Mouse (Mus musculus) MEL (cell line): ENCODE measurements around the gene Zic5. TPM values are rescaled to one million over a fixed set of nuclear protein-coding genes. Genes with fewer than 3 reads are reported as not detected.

Experiments
- DNase-seq: peaks from one replicate; pipeline ENCODE4 v3.0.0; 2011; ENCODE audit warnings: low read depth, low spot score
- H3K27ac ChIP-seq: 2 replicates; pipeline ENCODE4 v1.5.1; 2012; ENCODE audit warnings: low read depth, mild to moderate bottlenecking, control low read depth, low read length, moderate library complexity; ENCODE audit not compliant: control insufficient read depth
- H3K27me3 ChIP-seq, 2 experiments: fragments of 150-350 bp in 1 of 2; sonication (generic) in 1 of 2; 2 replicates each; pipeline ENCODE4 v1.6.1; 2012; ENCODE audit warnings: low read length in 2 of 2, mild to moderate bottlenecking in 2 of 2, improper control_type of control experiment in 1 of 2, moderate library complexity in 1 of 2; ENCODE audit not compliant: insufficient read depth in 2 of 2, control insufficient read depth in 1 of 2
- H3K36me3 ChIP-seq, 2 experiments: 2 replicates each; pipeline ENCODE4 v1.6.1; 2012 to 2014; ENCODE audit warnings: low read length in 2 of 2, improper control_type of control experiment in 1 of 2, inconsistent platforms in 1 of 2, mild to moderate bottlenecking in 1 of 2; ENCODE audit not compliant: insufficient read depth in 2 of 2, control insufficient read depth in 1 of 2
- H3K4me1 ChIP-seq, 2 experiments: fragments of 150-350 bp in 1 of 2; sonication (generic) in 1 of 2; 2 replicates each; pipeline ENCODE4 v1.6.1; 2012; ENCODE audit warnings: low read length in 2 of 2, improper control_type of control experiment in 1 of 2, mild to moderate bottlenecking in 1 of 2; ENCODE audit not compliant: insufficient read depth in 2 of 2, control insufficient read depth in 1 of 2
- H3K4me3 ChIP-seq, 2 experiments: fragments of 150-350 bp in 1 of 2; sonication (generic) in 1 of 2; 2 replicates each; pipeline ENCODE4 v1.5.1; 2012; ENCODE audit warnings: low read depth in 2 of 2, low read length in 2 of 2, mild to moderate bottlenecking in 2 of 2, moderate library complexity in 2 of 2, control low read depth in 1 of 2, improper control_type of control experiment in 1 of 2; ENCODE audit not compliant: control insufficient read depth in 1 of 2, insufficient read depth in 1 of 2
- H3K79me2 ChIP-seq: 2 replicates; pipeline ENCODE4 v1.6.1; 2012; ENCODE audit warnings: mild to moderate bottlenecking, low read length, moderate library complexity; ENCODE audit not compliant: control insufficient read depth, poor library complexity, insufficient read depth
- H3K9ac ChIP-seq: 2 replicates; pipeline ENCODE4 v1.6.1; 2012; ENCODE audit warnings: low read depth, mild to moderate bottlenecking, control low read depth, low read length, moderate library complexity; ENCODE audit not compliant: control insufficient read depth, poor library complexity, severe bottlenecking
- H3K9me3 ChIP-seq: fragments of 150-350 bp; sonication (generic); replicated peaks from 2 replicates; pipeline ENCODE4 v1.6.1; 2012; ENCODE audit warnings: mild to moderate bottlenecking, low read length, improper control_type of control experiment, moderate library complexity; ENCODE audit not compliant: insufficient read depth
- CHD1 ChIP-seq: IDR thresholded peaks from 2 replicates; pipeline ENCODE4 v1.6.1; 2012; ENCODE audit warnings: low read depth, mild to moderate bottlenecking, inconsistent platforms, low read length, improper control_type of control experiment
- CHD2 ChIP-seq: IDR thresholded peaks from 2 replicates; pipeline ENCODE4 v1.6.1; 2011; ENCODE audit warnings: low read length, improper control_type of control experiment
- GABPA ChIP-seq: IDR thresholded peaks from 2 replicates; pipeline ENCODE4 v1.6.1; 2012; ENCODE audit warnings: low read depth, mild to moderate bottlenecking, inconsistent platforms, low read length, improper control_type of control experiment, moderate library complexity
- HCFC1 ChIP-seq: IDR thresholded peaks from 2 replicates; pipeline ENCODE4 v1.6.1; 2012; ENCODE audit warnings: low read depth, mild to moderate bottlenecking, inconsistent platforms, low read length, improper control_type of control experiment, moderate library complexity
- MAFK ChIP-seq: IDR thresholded peaks from 2 replicates; pipeline ENCODE4 v1.6.1; 2011; ENCODE audit warnings: low read depth, mild to moderate bottlenecking, low read length, improper control_type of control experiment, borderline replicate concordance
- MAX ChIP-seq: IDR thresholded peaks from 2 replicates; pipeline ENCODE4 v1.6.1; 2011; ENCODE audit warnings: low read length, improper control_type of control experiment
- MEF2A ChIP-seq: IDR thresholded peaks from 2 replicates; pipeline ENCODE4 v1.6.1; 2014; ENCODE audit warnings: low read depth, mild to moderate bottlenecking, inconsistent platforms, low read length, improper control_type of control experiment; ENCODE audit not compliant: poor library complexity, insufficient replicate concordance, severe bottlenecking; ENCODE audit errors: extremely low read depth
- MYB ChIP-seq: IDR thresholded peaks from 2 replicates; pipeline ENCODE4 v1.6.1; 2011; ENCODE audit warnings: mild to moderate bottlenecking, low read depth, low read length, improper control_type of control experiment
- NRF1 ChIP-seq: IDR thresholded peaks from 2 replicates; pipeline ENCODE4 v1.6.1; 2014; ENCODE audit warnings: low read depth, mild to moderate bottlenecking, inconsistent platforms, low read length, improper control_type of control experiment, moderate library complexity; ENCODE audit not compliant: poor library complexity, insufficient read depth, severe bottlenecking
- POLR2A ChIP-seq, 2 experiments: IDR thresholded peaks; 2 replicates each; pipeline ENCODE4 v1.6.1; 2011 to 2012; ENCODE audit warnings: low read length in 2 of 2, mild to moderate bottlenecking in 2 of 2, control low read depth in 1 of 2, improper control_type of control experiment in 1 of 2, low read depth in 1 of 2, moderate library complexity in 1 of 2; ENCODE audit not compliant: control insufficient read depth in 1 of 2, insufficient read depth in 1 of 2, poor library complexity in 1 of 2
- TBP ChIP-seq: IDR thresholded peaks from 2 replicates; pipeline ENCODE4 v1.8.0; 2011; ENCODE audit warnings: low read depth, low read length, improper control_type of control experiment
- ZKSCAN1 ChIP-seq: IDR thresholded peaks from 2 replicates; pipeline ENCODE4 v1.6.1; 2012; ENCODE audit warnings: low read depth, mild to moderate bottlenecking, inconsistent platforms, low read length, improper control_type of control experiment, moderate library complexity
- ZNF384 ChIP-seq: IDR thresholded peaks from 2 replicates; pipeline ENCODE4 v1.6.1; 2012; ENCODE audit warnings: low read depth, mild to moderate bottlenecking, inconsistent platforms, low read length, improper control_type of control experiment
- polyA plus RNA-seq, 2 experiments: library from polyadenylated mRNA; stranded (reverse) in 1 of 2; unstranded in 1 of 2; fragments of >175 nt in 1 of 2; fragments of >200 nt in 1 of 2; gene quantifications; 2 replicates each; pipeline versions ENCODE4 v1.2.1 to v1.2.4; 2012; ENCODE audit warnings: low replicate concordance in 2 of 2, low read depth in 1 of 2; ENCODE audit not compliant: insufficient read length in 2 of 2, insufficient read depth in 1 of 2, missing spikeins in 1 of 2
- total RNA-seq: library from RNA; depleted of rRNA; stranded (reverse); fragments of 300-350 nt; gene quantifications from 2 replicates; pipeline ENCODE4 v1.2.3, GENCODE M21; 2012

Zic5 gene
- total and polyA plus RNA-seq, 3 experiments, result 10.4 to 50.6 (median 23.6) TPM

GRCm38 (mm10) chr14:122489041-122489440 is 23.6 kb upstream of the Zic5 start:
- H3K36me3 ChIP-seq, result no peaks in the 10 kb centered on the region
- H3K9ac ChIP-seq, result no peak overlapping the region
- H3K9me3 ChIP-seq, result no peaks in the 10 kb centered on the region
- H3K27ac ChIP-seq, result no peak overlapping the region
- H3K4me3 ChIP-seq, result no peak overlapping the region
- no peaks in the 10 kb centered on the region for H3K79me2 ChIP-seq
- H3K4me1 ChIP-seq, result no peaks in the 10 kb centered on the region
- H3K27me3 ChIP-seq, result no peaks in the 10 kb centered on the region
- no peak for DNase-seq
- TF ChIP-seq MAFK, result no peak
- no peak for TF ChIP-seq CHD1
- no peak for TF ChIP-seq GABPA
- no peak for TF ChIP-seq HCFC1
- TF ChIP-seq MEF2A, result no peak

GRCm38 (mm10) chr14:122487366-122487765 is 21.9 kb upstream of the Zic5 start:
- H3K27ac ChIP-seq, result no peak overlapping the region
- TF ChIP-seq MAX (no peak), ZKSCAN1 (no peak), POLR2A (IDR thresholded peaks at IDR 0.05; ENCODE audit: control insufficient read depth in 1 of 2, insufficient read depth in 1 of 2, low read depth in 1 of 2, low read length in 2 of 2, poor library complexity in 1 of 2) (no peak), ZNF384 (no peak), NRF1 (no peak), MYB (no peak), TBP (no peak), CHD1 (no peak)
- TF ChIP-seq, all 39 proteins: peak for 0
- Histone ChIP-seq H3K9me3 (no peaks in the 10 kb centered on the region), H3K27me3 (no peaks in the 10 kb centered on the region), H3K4me1 (no peaks in the 10 kb centered on the region), H3K36me3 (no peaks in the 10 kb centered on the region), H3K79me2 (no peaks in the 10 kb centered on the region), H3K4me3 (no peak overlapping the region), H3K9ac (no peak overlapping the region)
- DNase-seq, result no peak

- H3K27me3 ChIP-seq, result no peaks in the 10 kb centered on the region
- H3K36me3 ChIP-seq, result no peaks in the 10 kb centered on the region
- DNase-seq, result no peak
- no peaks in the 10 kb centered on the region for H3K4me1 ChIP-seq
- no peaks in the 10 kb centered on the region for H3K9me3 ChIP-seq
- H3K9ac ChIP-seq, result no peak overlapping the region
- no peak overlapping the region for H3K4me3 ChIP-seq
- no peak overlapping the region for H3K27ac ChIP-seq
- no peak for TF ChIP-seq MAFK
- TF ChIP-seq CHD2, result no peak
- no peak for TF ChIP-seq ZNF384
- no peak for TF ChIP-seq ZKSCAN1
- H3K79me2 ChIP-seq, result no peaks in the 10 kb centered on the region
Observed at GRCm38 (mm10) chr14:122486611-122487010, 21.1 kb upstream of the Zic5 start.
